Mouse (Mus musculus) gastrocnemius, adult 2 months (tissue): ENCODE results near the gene Card11. TPM values are rescaled to one million over a fixed set of nuclear protein-coding genes. Genes with fewer than 3 reads are reported as not detected.

Experiments
- DNase-seq: peaks from one replicate; pipeline ENCODE4 v3.0.0; 2022
- H3K27ac ChIP-seq: fragments of 200-600 bp; 2 replicates; pipeline ENCODE4 v1.8.1; 2022; ENCODE audit warnings: mild to moderate bottlenecking
- H3K4me3 ChIP-seq: fragments of 200-600 bp; 2 replicates; pipeline ENCODE4 v1.8.1; 2022; ENCODE audit warnings: mild to moderate bottlenecking, moderate library complexity
- CTCF ChIP-seq: fragments of 200-600 bp; IDR thresholded peaks from 2 replicates; pipeline ENCODE4 v1.8.1; 2022; ENCODE audit warnings: antibody characterized with exemption, mild to moderate bottlenecking, moderate library complexity
- intact Hi-C: fragments of 180-260 bp; cut with DNase I; formaldehyde crosslinking; loops from one replicate; pipeline ENCODE4 v1.15.1; 2025
- total RNA-seq, 2 experiments: library from RNA; stranded (reverse); gene quantifications; 2 replicates each; pipeline ENCODE4 v1.2.3; 2021

The Card11 gene
- total RNA-seq, 2 experiments from 2014 or later = 0.17 to 0.23 TPM

DNA sequence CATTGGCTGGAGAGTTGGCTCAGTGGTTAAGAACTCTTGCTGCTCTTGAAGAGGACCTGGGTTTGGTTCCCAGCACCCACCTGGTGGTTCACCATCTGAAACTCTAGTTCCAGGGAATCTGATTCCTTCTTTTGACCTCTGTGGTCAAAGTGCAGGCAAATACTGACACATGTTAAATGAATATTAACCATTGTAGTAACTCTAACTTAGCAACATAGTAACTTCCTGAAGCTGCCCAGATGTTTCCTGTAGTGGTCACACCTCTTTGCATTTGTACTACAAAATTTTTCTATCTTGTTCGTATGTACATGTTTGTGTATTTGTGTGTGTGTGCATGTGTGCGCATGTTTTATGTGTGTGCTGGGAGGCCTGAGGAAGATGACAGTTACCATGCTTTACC, 20.3 kb downstream of the Card11 start:
- no peak for TF ChIP-seq CTCF
- DNase-seq = no peak
- intact Hi-C loops = no loop called here

GRCm38 (mm10) chr5:140962945-140963344, 37.4 kb downstream of the Card11 start:
- Histone ChIP-seq H3K4me3 (no peak overlapping the region), H3K27ac (no peak overlapping the region)
- TF ChIP-seq CTCF = peak; percentile 57
- intact Hi-C loops = no loop called here
- peak; percentile 34 for DNase-seq

More for the DNA sequence above, 20.3 kb downstream of the Card11 start:
- no peak overlapping the region for H3K4me3 ChIP-seq
- H3K27ac ChIP-seq = no peak overlapping the region

DNA sequence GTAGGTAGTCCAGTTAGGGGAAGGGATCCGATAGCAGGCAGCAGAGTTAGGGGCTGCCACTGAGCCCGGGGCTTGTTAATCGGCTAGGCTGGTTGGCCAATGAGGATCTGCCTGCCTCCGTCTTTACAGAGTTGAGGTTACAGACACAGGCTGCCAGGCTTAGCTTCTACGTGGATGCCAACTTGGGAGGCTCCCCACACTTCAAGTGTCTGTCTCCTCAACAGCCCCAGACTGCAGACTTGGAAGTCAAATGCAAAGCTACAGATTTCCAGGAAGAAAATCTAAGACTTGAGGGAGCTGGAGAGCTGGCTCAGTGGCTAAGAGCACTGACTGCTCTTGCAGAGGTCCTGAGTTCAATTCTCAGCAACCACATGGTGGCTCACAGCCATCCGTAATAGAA, 39.6 kb downstream of the Card11 start:
- intact Hi-C loops = no loop called here
- no peak for TF ChIP-seq CTCF
- no peak overlapping the region for H3K27ac ChIP-seq

DNA sequence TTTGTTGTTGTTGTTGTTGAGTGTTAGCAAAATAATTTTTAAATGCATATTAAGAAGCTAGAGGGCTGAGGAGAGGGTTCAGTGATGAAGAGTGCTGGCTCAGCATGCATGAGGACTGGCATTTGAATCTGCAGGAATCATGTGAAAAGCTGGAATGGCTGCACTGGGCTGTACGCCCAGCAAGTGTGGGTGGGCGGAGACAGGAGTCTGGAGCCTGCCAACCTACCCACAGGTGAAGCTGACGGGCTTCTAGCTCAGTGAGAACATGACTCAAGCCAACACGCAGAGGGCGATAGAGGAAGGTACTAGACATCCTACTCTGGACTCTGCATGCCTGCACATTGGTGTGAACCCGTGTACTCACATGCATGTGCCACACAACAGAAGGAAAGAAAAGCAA, 41.2 kb downstream of the Card11 start:
- no peak for DNase-seq
- intact Hi-C loops = no loop called here
- no peak for TF ChIP-seq CTCF
- no peak overlapping the region for H3K27ac ChIP-seq
- H3K4me3 ChIP-seq = no peak overlapping the region

More for the DNA sequence above, 39.6 kb downstream of the Card11 start:
- no peak for DNase-seq
- no peak overlapping the region for H3K4me3 ChIP-seq

DNA sequence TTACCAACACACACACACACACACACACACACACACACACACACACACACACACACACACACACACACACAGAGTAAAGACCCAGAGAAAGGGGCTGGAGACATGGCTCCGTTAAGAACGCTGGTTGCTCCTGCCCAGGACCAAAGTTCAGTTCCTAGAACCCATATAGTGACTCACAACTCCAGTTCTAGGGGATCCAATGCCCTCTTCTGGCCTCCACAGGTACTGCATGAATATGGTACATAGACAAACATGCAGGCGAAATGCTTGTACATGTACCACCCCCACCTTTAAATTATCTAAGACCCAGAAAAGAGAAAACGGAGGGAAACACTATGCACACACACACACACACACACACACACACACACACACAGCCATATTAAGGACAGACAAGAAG, 43.3 kb downstream of the Card11 start:
- Histone ChIP-seq H3K27ac (no peak overlapping the region), H3K4me3 (no peak overlapping the region)
- intact Hi-C loops = no loop called here
- peak; percentile 35; the same call in 1 of the 2 replicates for TF ChIP-seq CTCF
- DNase-seq = no peak

DNA sequence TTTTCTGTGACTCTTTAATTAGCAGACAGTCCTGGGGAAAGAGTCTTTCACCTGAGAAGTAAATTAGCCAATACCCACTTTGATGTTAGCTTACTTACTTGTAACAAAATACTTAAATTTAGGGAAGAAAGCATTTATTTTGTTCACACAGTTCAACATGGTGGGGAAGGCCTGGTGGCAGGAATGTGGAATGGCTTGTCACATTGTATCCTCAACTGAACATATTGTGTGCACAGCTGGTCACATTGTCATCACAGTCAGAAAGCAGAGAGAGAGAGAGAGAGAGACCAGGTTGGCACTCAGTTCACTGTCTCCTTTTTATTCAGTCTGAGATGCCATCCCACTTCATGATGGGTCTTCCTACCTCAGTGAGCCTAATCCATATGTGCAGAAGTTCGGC, 44.7 kb downstream of the Card11 start:
- no peak overlapping the region for H3K4me3 ChIP-seq
- no peak for DNase-seq
- H3K27ac ChIP-seq = no peak overlapping the region
- intact Hi-C loops = no loop called here
- TF ChIP-seq CTCF = no peak

DNA sequence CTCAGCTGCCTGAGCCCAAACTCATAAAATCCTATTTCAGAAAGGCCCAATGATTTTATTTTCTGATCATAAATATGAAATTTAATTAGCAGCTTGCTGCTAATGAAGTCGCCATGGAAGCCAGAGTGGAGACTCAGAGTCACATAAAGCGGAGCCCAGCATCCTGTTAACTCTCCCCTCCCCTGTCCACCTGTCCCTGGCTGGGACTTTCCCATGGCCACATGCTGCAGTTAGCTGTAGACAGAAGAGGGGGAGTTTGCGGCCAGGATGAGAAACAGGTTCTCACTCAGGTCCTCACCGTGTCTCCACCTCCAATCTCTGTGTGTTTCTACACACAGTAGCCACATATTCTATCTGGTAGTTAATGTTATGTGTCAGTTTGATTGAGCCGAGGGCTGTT, 48.6 kb downstream of the Card11 start:
- no peak overlapping the region for H3K4me3 ChIP-seq
- no peak for TF ChIP-seq CTCF
- no peak for DNase-seq
- intact Hi-C loops = no loop called here
- no peak overlapping the region for H3K27ac ChIP-seq

GRCm38 (mm10) chr5:140948009-140948408, 52.4 kb downstream of the Card11 start:
- no peak for TF ChIP-seq CTCF
- DNase-seq = no peak
- intact Hi-C loops = no loop called here
- no peak overlapping the region for H3K27ac ChIP-seq
- no peak overlapping the region for H3K4me3 ChIP-seq

GRCm38 (mm10) chr5:140946034-140946433, 54.3 kb downstream of the Card11 start:
- Histone ChIP-seq H3K27ac (no peak overlapping the region), H3K4me3 (no peak overlapping the region)
- no peak for DNase-seq
- TF ChIP-seq CTCF = no peak
- intact Hi-C loops = no loop called here

- no peak overlapping the region for H3K27ac ChIP-seq
- intact Hi-C loops = no loop called here
- no peak for TF ChIP-seq CTCF
- DNase-seq = no peak
- H3K4me3 ChIP-seq = no peak overlapping the region
These were observed 55.8 kb downstream of the Card11 start for GRCm38 (mm10) chr5:140944382-140945125.

GRCm38 (mm10) chr5:140940923-140941491, 59.4 kb downstream of the Card11 start:
- Histone ChIP-seq H3K4me3 (no peak overlapping the region), H3K27ac (no peak overlapping the region)
- no peak for DNase-seq
- intact Hi-C loops = no loop called here
- no peak for TF ChIP-seq CTCF

- no peak for DNase-seq
- H3K27ac ChIP-seq = no peak overlapping the region
- TF ChIP-seq CTCF = no peak
- H3K4me3 ChIP-seq = no peak overlapping the region
- intact Hi-C loops = no loop called here
These were observed 60.0 kb downstream of the Card11 start for GRCm38 (mm10) chr5:140940257-140940922.

GRCm38 (mm10) chr5:140936816-140937215, 63.6 kb downstream of the Card11 start:
- Histone ChIP-seq H3K4me3 (no peak overlapping the region), H3K27ac (no peak overlapping the region)
- intact Hi-C loops = no loop called here
- no peak for DNase-seq
- TF ChIP-seq CTCF = no peak
